Mouse (Mus musculus) right cerebral cortex, postnatal 10 days (tissue): Measurements from ENCODE around the gene Hgd.
"Not testable (repeated sequence)": the region's sequence is repeated elsewhere in the genome, so short reads cannot be mapped to it uniquely, and the experiment has no call there.

Source experiments
- DNase-seq, 2 experiments: peaks; one replicate each; pipeline ENCODE4 v3.0.0; 2021; ENCODE audit warnings: low spot score in 2 of 2

The Hgd gene

GRCm38 (mm10) chr16:37628336-37628735 lies 48.4 kb downstream of the Hgd start:
- no peak for DNase-seq

- no peak for DNase-seq
These were observed 49.1 kb downstream of the Hgd start for GRCm38 (mm10) chr16:37629011-37629410.

- no peak for DNase-seq
These were observed 54.6 kb downstream of the Hgd start for GRCm38 (mm10) chr16:37634578-37634977.

- no peak for DNase-seq
These were observed 55.1 kb downstream of the Hgd start for GRCm38 (mm10) chr16:37635095-37635494.

- DNase-seq, result peak in 1 of 2 experiments; percentile 42
These were observed 56.2 kb downstream of the Hgd start for GRCm38 (mm10) chr16:37636107-37636506.

GRCm38 (mm10) chr16:37637802-37638201 lies 57.8 kb downstream of the Hgd start:
- DNase-seq, result no peak

- not testable (repeated sequence) for DNase-seq
These were observed 60.6 kb downstream of the Hgd start for GRCm38 (mm10) chr16:37640522-37640921.

GRCm38 (mm10) chr16:37644486-37644885 lies 64.5 kb downstream of the Hgd start:
- no peak for DNase-seq

GRCm38 (mm10) chr16:37645211-37645610 lies 65.3 kb downstream of the Hgd start:
- no peak for DNase-seq

GRCm38 (mm10) chr16:37645799-37646198 lies 65.8 kb downstream of the Hgd start:
- no peak for DNase-seq

GRCm38 (mm10) chr16:37647067-37647466 lies 67.1 kb downstream of the Hgd start:
- DNase-seq, result peak in 1 of 2 experiments; percentile 60

- no peak for DNase-seq
These were observed 68.0 kb downstream of the Hgd start for GRCm38 (mm10) chr16:37647936-37648335.

GRCm38 (mm10) chr16:37649068-37649467 lies 69.1 kb downstream of the Hgd start:
- DNase-seq, result no peak

- no peak for DNase-seq
These were observed 71.5 kb downstream of the Hgd start for GRCm38 (mm10) chr16:37651467-37651866.

- DNase-seq, result no peak
These were observed 72.7 kb downstream of the Hgd start for GRCm38 (mm10) chr16:37652654-37653053.

- no peak for DNase-seq
These were observed 73.1 kb downstream of the Hgd start for GRCm38 (mm10) chr16:37653058-37653457.

GRCm38 (mm10) chr16:37653731-37654657 lies 74.0 kb downstream of the Hgd start, which contains the start of gene Ndufb4:
Gene Ndufb4 (minus strand): TSS chr16:37654453.
- peak; percentile 98 to 99 for DNase-seq

GRCm38 (mm10) chr16:37654831-37655455 lies 75.0 kb downstream of the Hgd start:
- no peak for DNase-seq

- DNase-seq, result no peak
These were observed 75.9 kb downstream of the Hgd start for GRCm38 (mm10) chr16:37655756-37656347.

GRCm38 (mm10) chr16:37656796-37657195 lies 76.8 kb downstream of the Hgd start:
- DNase-seq, result no peak

GRCm38 (mm10) chr16:37663643-37664459 lies 83.9 kb downstream of the Hgd start:
- no peak for DNase-seq
